Mouse (Mus musculus) C2C12 (cell line): ENCODE data around the gene Serinc5. TPM values are rescaled to one million over a fixed set of nuclear protein-coding genes. Genes with fewer than 3 reads are reported as not detected.

Experiments
- H3K27me3 ChIP-seq: one replicate; pipeline ENCODE4 v1.6.1; 2011; ENCODE audit not compliant: control insufficient read depth, insufficient read depth, insufficient read length
- H3K36me3 ChIP-seq: one replicate; pipeline ENCODE4 v1.6.1; 2011; ENCODE audit not compliant: control insufficient read depth, insufficient read depth
- H3K4me3 ChIP-seq: one replicate; pipeline ENCODE4 v1.5.1; 2011; ENCODE audit warnings: mild to moderate bottlenecking, control low read depth; ENCODE audit not compliant: poor library complexity, insufficient read depth, severe bottlenecking
- H3K79me2 ChIP-seq: one replicate; pipeline ENCODE4 v1.6.1; 2011; ENCODE audit not compliant: control insufficient read depth, insufficient read depth
- H3K79me3 ChIP-seq: one replicate; pipeline ENCODE4 v1.6.1; 2011; ENCODE audit warnings: low read depth, control low read depth
- H3ac ChIP-seq: one replicate; pipeline ENCODE3; 2011; ENCODE audit warnings: low read depth; ENCODE audit not compliant: control insufficient read depth, insufficient read length
- CEBPB ChIP-seq: IDR thresholded peaks from one replicate; pipeline ENCODE4 v1.6.1; 2011; ENCODE audit warnings: low read depth, mild to moderate bottlenecking, control low read depth, moderate library complexity
- CTCF ChIP-seq: IDR thresholded peaks from one replicate; pipeline ENCODE4 v1.5.1; 2011; ENCODE audit not compliant: control insufficient read depth, insufficient read depth, insufficient read length
- FOSL1 ChIP-seq: IDR thresholded peaks from one replicate; pipeline ENCODE4 v1.8.0; 2011; ENCODE audit warnings: mild to moderate bottlenecking, low read length; ENCODE audit not compliant: poor library complexity, insufficient read depth, severe bottlenecking
- MAX ChIP-seq: IDR thresholded peaks from one replicate; pipeline ENCODE4 v1.6.1; 2011; ENCODE audit warnings: mild to moderate bottlenecking, control low read depth
- MYOD1 ChIP-seq: IDR thresholded peaks from one replicate; pipeline ENCODE4 v1.6.1; 2011; ENCODE audit warnings: low read depth; ENCODE audit not compliant: control insufficient read depth, insufficient read length
- MYOG ChIP-seq: IDR thresholded peaks from one replicate; pipeline ENCODE4 v1.6.1; 2011; ENCODE audit not compliant: control insufficient read depth, insufficient read length; ENCODE audit errors: extremely low read depth
- USF1 ChIP-seq: IDR thresholded peaks from one replicate; pipeline ENCODE4 v1.6.1; 2011; ENCODE audit warnings: low read depth, mild to moderate bottlenecking, control low read depth, moderate library complexity
- polyA plus RNA-seq: library from polyadenylated mRNA; unstranded; fragments of >200 nt; fragmentation: generic; extraction: Trizol; gene quantifications from one replicate; pipeline ENCODE4 v1.2.1, GENCODE M21; 2012; ENCODE audit warnings: missing spikeins

Gene Serinc5
- polyA plus RNA-seq, 1 experiment, result 2.8 TPM

DNA sequence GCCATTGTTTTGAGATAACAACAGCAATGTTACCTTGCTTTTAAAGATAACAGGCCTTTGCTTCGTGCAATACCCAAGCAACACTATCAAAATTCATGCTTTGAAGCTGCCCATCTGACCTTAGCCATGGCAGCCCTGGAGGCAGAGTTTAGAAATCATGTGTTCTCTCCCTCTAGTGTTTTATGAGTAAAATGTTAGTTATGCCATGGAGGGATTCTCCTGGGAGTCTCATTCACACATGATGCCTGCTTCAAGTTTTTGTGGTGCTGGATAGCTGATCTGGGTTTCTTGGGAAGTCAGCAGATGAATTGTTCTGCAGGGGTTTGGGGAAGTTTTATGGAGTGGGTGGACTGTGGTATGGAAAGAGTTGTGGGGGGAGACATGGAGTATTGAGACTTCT, 99.5 kb downstream of the Serinc5 start:
- Histone ChIP-seq H3ac (no peak overlapping the region), H3K79me2 (no peaks in the 10 kb centered on the region), H3K4me3 (no peak overlapping the region), H3K79me3 (no peaks in the 10 kb centered on the region), H3K36me3 (no peaks in the 10 kb centered on the region), H3K27me3 (no peaks in the 10 kb centered on the region)
- TF ChIP-seq CTCF (no peak), CEBPB (no peak), USF1 (no peak), MAX (no peak), MYOG (no peak)

DNA sequence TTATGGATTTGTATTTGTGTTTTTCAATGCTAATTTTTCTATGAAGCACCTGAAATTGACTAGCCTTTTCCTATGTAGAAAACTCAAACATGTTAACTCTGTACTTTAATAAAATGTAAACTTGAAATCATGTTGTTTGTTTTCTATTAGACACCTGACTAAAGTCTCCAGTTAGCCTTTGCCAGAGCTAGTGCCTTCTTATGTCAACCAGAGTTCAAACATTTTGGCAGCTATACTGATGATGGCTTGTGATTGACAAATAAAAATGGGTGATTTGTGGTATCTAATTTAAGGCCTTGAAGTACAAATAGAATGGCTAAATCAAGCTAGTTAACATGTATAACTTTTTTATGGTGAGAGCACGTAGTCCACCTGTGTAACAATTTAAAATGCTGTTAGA, 100.9 kb downstream of the Serinc5 start:
- no peaks in the 10 kb centered on the region for H3K79me3 ChIP-seq
- no peak overlapping the region for H3ac ChIP-seq
- no peaks in the 10 kb centered on the region for H3K27me3 ChIP-seq
- no peaks in the 10 kb centered on the region for H3K79me2 ChIP-seq
- no peak for TF ChIP-seq MYOG
- TF ChIP-seq MYOD1, result no peak
- TF ChIP-seq FOSL1, result no peak
- no peaks in the 10 kb centered on the region for H3K36me3 ChIP-seq
- no peak overlapping the region for H3K4me3 ChIP-seq

DNA sequence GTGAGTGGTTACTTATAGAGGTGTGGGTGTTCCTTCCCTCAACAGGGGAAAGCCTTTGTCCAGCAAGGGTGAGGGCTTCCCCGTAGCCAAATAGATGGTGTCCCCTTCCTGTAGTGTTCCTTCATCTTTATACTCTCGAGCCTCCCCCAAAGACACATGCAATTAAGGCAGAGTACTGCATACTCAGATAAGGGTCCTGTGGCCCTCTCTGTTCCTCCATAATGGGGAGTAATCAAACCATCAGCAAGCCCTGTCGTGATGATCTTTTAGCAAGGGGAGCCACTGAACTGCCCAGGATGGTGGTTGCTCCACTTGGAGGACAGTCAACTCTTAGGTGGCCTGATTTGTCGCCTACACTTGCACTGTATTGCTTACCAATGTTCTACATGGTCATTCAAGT, 101.7 kb downstream of the Serinc5 start:
- no peaks in the 10 kb centered on the region for H3K79me3 ChIP-seq
- no peaks in the 10 kb centered on the region for H3K36me3 ChIP-seq
- no peaks in the 10 kb centered on the region for H3K27me3 ChIP-seq
- no peak overlapping the region for H3ac ChIP-seq
- TF ChIP-seq MYOD1 (no peak), MYOG (no peak), MAX (no peak), USF1 (no peak), FOSL1 (no peak), CEBPB (no peak), CTCF (no peak)
- H3K4me3 ChIP-seq, result no peak overlapping the region
- H3K79me2 ChIP-seq, result no peaks in the 10 kb centered on the region

DNA sequence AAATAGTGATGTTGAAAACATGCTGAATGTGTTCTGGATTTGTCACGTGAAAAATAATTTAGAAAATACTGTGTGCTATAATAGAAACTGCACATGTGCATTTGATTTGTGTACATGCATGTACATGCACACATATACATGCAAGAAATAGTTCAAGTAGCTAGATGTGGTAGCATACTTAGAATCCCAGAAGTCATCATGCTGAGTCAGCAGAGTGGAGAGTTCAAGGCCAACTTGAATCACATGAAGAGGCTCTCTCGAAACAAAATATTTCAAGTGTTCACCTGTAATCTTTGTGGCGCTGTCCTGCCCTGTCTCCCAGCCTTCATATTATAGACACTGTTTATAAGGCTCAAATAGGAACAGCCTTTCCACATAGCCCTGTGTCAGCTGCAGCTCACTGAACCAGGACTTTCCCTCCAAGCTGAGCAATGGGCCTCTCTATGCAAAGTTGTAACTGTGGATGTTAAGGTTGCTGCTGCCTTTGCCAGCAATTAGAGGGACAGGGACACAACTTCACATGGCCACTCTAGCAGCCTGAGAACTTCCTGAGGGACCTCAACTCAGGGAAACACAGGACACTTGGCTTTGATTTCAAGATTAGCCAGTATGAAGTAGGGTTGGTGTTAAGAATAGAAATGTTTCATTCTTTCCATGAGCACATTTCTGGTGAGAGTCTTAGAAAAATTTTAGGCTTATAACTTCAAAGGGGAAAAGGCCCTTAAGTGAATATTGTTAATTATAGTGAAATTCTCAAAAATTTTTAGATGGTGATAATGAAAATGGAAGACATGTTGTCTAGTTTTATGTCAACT, 107.2 kb downstream of the Serinc5 start:
- Histone ChIP-seq H3K79me3 (no peaks in the 10 kb centered on the region), H3K79me2 (no peaks in the 10 kb centered on the region), H3K36me3 (no peaks in the 10 kb centered on the region), H3K27me3 (no peaks in the 10 kb centered on the region), H3K4me3 (no peak overlapping the region), H3ac (no peak overlapping the region)
- no peak for TF ChIP-seq USF1
- TF ChIP-seq MYOD1, result no peak
- TF ChIP-seq CEBPB, result no peak
- TF ChIP-seq MAX, result no peak
- no peak for TF ChIP-seq CTCF
- no peak for TF ChIP-seq MYOG
- no peak for TF ChIP-seq FOSL1

DNA sequence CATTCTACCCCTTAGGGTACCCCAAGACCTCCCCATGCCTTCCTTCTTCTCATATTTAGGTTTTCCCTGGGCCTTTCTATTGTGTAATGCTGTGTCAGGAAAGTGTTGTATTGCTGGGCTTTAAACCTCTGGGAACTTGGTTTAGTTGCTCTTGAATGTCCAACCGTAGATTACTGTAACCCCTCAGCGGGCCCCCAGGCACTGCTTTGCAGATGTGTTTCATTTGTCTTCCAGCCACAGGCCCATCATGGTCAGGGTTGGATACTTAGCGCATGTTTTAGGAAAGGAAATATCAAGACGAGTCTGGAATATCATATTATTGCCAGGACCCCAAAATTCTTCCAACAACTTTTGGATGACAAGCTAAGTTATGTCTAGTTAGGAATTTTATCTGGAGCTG, 110.1 kb downstream of the Serinc5 start:
- TF ChIP-seq FOSL1 (no peak), MYOD1 (no peak), CTCF (no peak), MAX (no peak), CEBPB (no peak), USF1 (no peak), MYOG (no peak)
- H3K27me3 ChIP-seq, result no peaks in the 10 kb centered on the region
- no peak overlapping the region for H3ac ChIP-seq
- no peaks in the 10 kb centered on the region for H3K79me2 ChIP-seq
- no peaks in the 10 kb centered on the region for H3K79me3 ChIP-seq
- H3K36me3 ChIP-seq, result no peaks in the 10 kb centered on the region
- no peak overlapping the region for H3K4me3 ChIP-seq

DNA sequence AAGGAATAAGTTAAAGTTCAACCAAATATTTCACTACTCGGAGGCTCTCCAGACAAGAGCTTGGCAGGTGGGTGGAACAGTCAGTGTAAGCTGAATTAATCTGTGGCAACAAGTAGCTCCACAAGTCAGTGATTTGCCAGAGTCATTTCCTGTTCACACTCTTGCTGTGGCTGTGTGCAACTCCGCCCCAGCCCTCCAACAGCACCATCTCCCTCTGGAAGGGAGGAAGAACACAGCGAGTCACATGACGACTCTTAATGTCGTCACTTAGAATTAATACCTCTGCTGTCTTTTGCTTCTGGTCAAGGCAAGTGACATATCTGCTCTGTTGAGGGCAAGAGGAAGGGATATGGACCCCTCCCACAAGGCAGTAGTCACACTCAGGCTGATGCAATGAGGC, 111.5 kb downstream of the Serinc5 start:
- Histone ChIP-seq H3K4me3 (no peak overlapping the region), H3ac (no peak overlapping the region), H3K79me2 (no peaks in the 10 kb centered on the region), H3K27me3 (no peaks in the 10 kb centered on the region), H3K79me3 (no peaks in the 10 kb centered on the region), H3K36me3 (no peaks in the 10 kb centered on the region)
- TF ChIP-seq MAX, result no peak
- no peak for TF ChIP-seq FOSL1
- no peak for TF ChIP-seq MYOD1
- no peak for TF ChIP-seq CTCF
- TF ChIP-seq MYOG, result no peak
- no peak for TF ChIP-seq CEBPB
- no peak for TF ChIP-seq USF1
